Mouse (Mus musculus) G1E (cell line): Measurements from ENCODE around the gene Crhr1. TPM values are rescaled to one million over a fixed set of nuclear protein-coding genes. Genes with fewer than 3 reads are reported as not detected.

Experiments
- ATAC-seq: 2 replicates; pipeline ENCODE4 v1.8.0; 2016; ENCODE audit warnings: mild to moderate bottlenecking; ENCODE audit not compliant: insufficient number of reproducible peaks, poor library complexity, low FRiP score, severe bottlenecking; ENCODE audit errors: extremely low read depth
- DNase-seq: peaks from one replicate; pipeline ENCODE4 v3.0.0; 2012; ENCODE audit warnings: low spot score
- H3K27me3 ChIP-seq: 2 replicates; pipeline ENCODE4 v1.6.1; 2012; ENCODE audit warnings: mild to moderate bottlenecking, low read length, inconsistent platforms; ENCODE audit not compliant: insufficient read depth
- H3K36me3 ChIP-seq: replicated peaks from 2 replicates; pipeline ENCODE3; 2012; ENCODE audit warnings: mild to moderate bottlenecking, inconsistent platforms
- H3K4me1 ChIP-seq: 2 replicates; pipeline ENCODE4 v1.6.1; 2012; ENCODE audit warnings: low read depth, low read length, inconsistent platforms, mixed read lengths; ENCODE audit not compliant: insufficient read depth
- H3K4me3 ChIP-seq: 2 replicates; pipeline ENCODE4 v1.5.1; 2012; ENCODE audit warnings: low read depth, mild to moderate bottlenecking, inconsistent platforms, low read length, moderate library complexity, mixed read lengths
- H3K9me3 ChIP-seq: replicated peaks from 2 replicates; pipeline ENCODE4 v1.6.1; 2012; ENCODE audit warnings: inconsistent platforms
- CTCF ChIP-seq: IDR thresholded peaks from 2 replicates; pipeline ENCODE4 v1.5.1; 2012; ENCODE audit warnings: low read depth, low read length, inconsistent platforms, mixed read lengths
- GATA1 ChIP-seq: IDR thresholded peaks from 2 replicates; pipeline ENCODE4 v1.6.1; 2012; ENCODE audit warnings: borderline replicate concordance, low read length, inconsistent platforms, mixed read lengths
- GATA2 ChIP-seq: IDR thresholded peaks from 2 replicates; pipeline ENCODE4 v1.6.1; 2012; ENCODE audit warnings: low read depth, low read length, inconsistent platforms, borderline replicate concordance
- POLR2AphosphoS5 ChIP-seq: IDR thresholded peaks from 2 replicates; pipeline ENCODE4 v1.6.1; 2012; ENCODE audit warnings: low read depth, low read length, inconsistent platforms; ENCODE audit not compliant: insufficient replicate concordance
- TAL1 ChIP-seq: conservative IDR thresholded peaks from 2 replicates; pipeline ENCODE4 v1.6.1; 2012; ENCODE audit warnings: low read depth, low read length, inconsistent platforms, mixed read lengths
- polyA plus RNA-seq: library from polyadenylated mRNA; stranded (reverse); fragments of >175 nt; gene quantifications from 2 replicates; pipeline ENCODE4 v1.2.3, GENCODE M21; 2012
- total RNA-seq, 2 experiments: library from RNA; stranded (forward) in 1 of 2; stranded (reverse) in 1 of 2; fragments of 200-1000 nt in 1 of 2; fragments of >200 nt in 1 of 2; fragmentation: Nextera tagmentation in 1 of 2; gene quantifications; 2 replicates each; pipeline ENCODE4 v1.2.3; 2014 to 2017

Gene Crhr1
- total and polyA plus RNA-seq, 3 experiments, result not detected

- peaks cover 7% of the 10 kb centered on the region for H3K27me3 ChIP-seq
- H3K36me3 ChIP-seq, result no peaks in the 10 kb centered on the region
- no peaks in the 10 kb centered on the region for H3K4me1 ChIP-seq
- TF ChIP-seq GATA2, result no peak
- no peak for TF ChIP-seq TAL1
- TF ChIP-seq GATA1, result no peak
- no peak for TF ChIP-seq CTCF
- TF ChIP-seq POLR2AphosphoS5, result no peak
- ATAC-seq (no peak), DNase-seq (no peak)
- no peaks in the 10 kb centered on the region for H3K9me3 ChIP-seq
- H3K4me3 ChIP-seq, result no peak overlapping the region
Observed at GRCm38 (mm10) chr11:104220291-104220690, 87.6 kb downstream of the Crhr1 start.

GRCm38 (mm10) chr11:104221751-104222150 is 89.1 kb downstream of the Crhr1 start:
- Histone ChIP-seq H3K36me3 (no peaks in the 10 kb centered on the region), H3K9me3 (no peaks in the 10 kb centered on the region), H3K4me1 (no peaks in the 10 kb centered on the region), H3K4me3 (no peak overlapping the region), H3K27me3 (peaks cover 7% of the 10 kb centered on the region)
- DNase-seq (no peak), ATAC-seq (no peak)
- TF ChIP-seq GATA2 (no peak), GATA1 (no peak), POLR2AphosphoS5 (no peak), CTCF (no peak), TAL1 (no peak)

GRCm38 (mm10) chr11:104223301-104223700 is 90.6 kb downstream of the Crhr1 start:
- Histone ChIP-seq H3K4me1 (no peaks in the 10 kb centered on the region), H3K36me3 (no peaks in the 10 kb centered on the region), H3K27me3 (peaks cover 9% of the 10 kb centered on the region), H3K4me3 (no peak overlapping the region), H3K9me3 (no peaks in the 10 kb centered on the region)
- ATAC-seq (no peak), DNase-seq (no peak)
- TF ChIP-seq GATA1 (no peak), CTCF (no peak), GATA2 (no peak), POLR2AphosphoS5 (no peak), TAL1 (no peak)

Other genes starting within 250 kb of the Crhr1 start
- 47.3 and 64.1 TPM in 2 replicates for gene Nsf, start 178.8 kb upstream of the Crhr1 start, total RNA-seq (2014; fragmentation: Nextera tagmentation)
- gene Nsf, start 178.8 kb upstream of the Crhr1 start, total RNA-seq (2017), result 48.4 and 49.6 TPM in 2 replicates
- 2.8 and 4.1 TPM in 2 replicates for gene Nsf, start 178.8 kb upstream of the Crhr1 start, polyA plus RNA-seq
- 11.6 and 29.6 TPM in 2 replicates for gene Arf2, start 166.1 kb upstream of the Crhr1 start, total RNA-seq (2014; fragmentation: Nextera tagmentation)
- 26.4 and 28.8 TPM in 2 replicates for gene Arf2, start 166.1 kb upstream of the Crhr1 start, total RNA-seq (2017)
- gene Arf2, start 166.1 kb upstream of the Crhr1 start, polyA plus RNA-seq, result 2.4 and 3.5 TPM in 2 replicates
- not detected in 2 replicates for gene Sppl2c, start 53.5 kb downstream of the Crhr1 start, total RNA-seq (2014; fragmentation: Nextera tagmentation)
- gene Sppl2c, start 53.5 kb downstream of the Crhr1 start, total RNA-seq (2017), result 0.06 and 0.16 TPM in 2 replicates
- not detected in 2 replicates for gene Sppl2c, start 53.5 kb downstream of the Crhr1 start, polyA plus RNA-seq
- gene Mapt, start 98.5 kb downstream of the Crhr1 start, total RNA-seq (2014; fragmentation: Nextera tagmentation), result 5.5 and 7.6 TPM in 2 replicates
- 1.2 and 2.0 TPM in 2 replicates for gene Mapt, start 98.5 kb downstream of the Crhr1 start, total RNA-seq (2017)
- 5.0 and 8.1 TPM in 2 replicates for gene Mapt, start 98.5 kb downstream of the Crhr1 start, polyA plus RNA-seq